Mouse (Mus musculus): ENCODE measurements around the gene Mmaa. TPM values are rescaled to one million over a fixed set of nuclear protein-coding genes. Genes with fewer than 3 reads are reported as not detected.

Gene Mmaa
- polyA plus RNA-seq (2017; shearing (Covaris generic)), result 11.3 TPM

GRCm38 (mm10) chr8:79294610-79295275, at the start of gene Mmaa:
Mmaa (minus strand) TSS chr8:79294937.

GRCm38 (mm10) chr8:79248470-79248869, 46.3 kb downstream of the Mmaa start, which contains the start of gene 1700011L22Rik:
1700011L22Rik (minus strand) TSS chr8:79248570.

Other genes with a start within 250 kb of the Mmaa start
- gene 1700011L22Rik, start 46.4 kb downstream of the Mmaa start, polyA plus RNA-seq (2017; shearing (Covaris generic)), result not detected
- 8.1 TPM for gene Smad1, start 104.6 kb upstream of the Mmaa start, polyA plus RNA-seq (2017; shearing (Covaris generic))

Data from inflammation-experienced regulatory T-cells, adult 16 weeks (primary cell).